Mouse (Mus musculus): ENCODE measurements around the gene Tfap2a. TPM values are rescaled to one million over a fixed set of nuclear protein-coding genes. Genes with fewer than 3 reads are reported as not detected.

The Tfap2a gene
- polyA plus RNA-seq, 1 experiment from 2014 or later, result 13.7 TPM

DNA sequence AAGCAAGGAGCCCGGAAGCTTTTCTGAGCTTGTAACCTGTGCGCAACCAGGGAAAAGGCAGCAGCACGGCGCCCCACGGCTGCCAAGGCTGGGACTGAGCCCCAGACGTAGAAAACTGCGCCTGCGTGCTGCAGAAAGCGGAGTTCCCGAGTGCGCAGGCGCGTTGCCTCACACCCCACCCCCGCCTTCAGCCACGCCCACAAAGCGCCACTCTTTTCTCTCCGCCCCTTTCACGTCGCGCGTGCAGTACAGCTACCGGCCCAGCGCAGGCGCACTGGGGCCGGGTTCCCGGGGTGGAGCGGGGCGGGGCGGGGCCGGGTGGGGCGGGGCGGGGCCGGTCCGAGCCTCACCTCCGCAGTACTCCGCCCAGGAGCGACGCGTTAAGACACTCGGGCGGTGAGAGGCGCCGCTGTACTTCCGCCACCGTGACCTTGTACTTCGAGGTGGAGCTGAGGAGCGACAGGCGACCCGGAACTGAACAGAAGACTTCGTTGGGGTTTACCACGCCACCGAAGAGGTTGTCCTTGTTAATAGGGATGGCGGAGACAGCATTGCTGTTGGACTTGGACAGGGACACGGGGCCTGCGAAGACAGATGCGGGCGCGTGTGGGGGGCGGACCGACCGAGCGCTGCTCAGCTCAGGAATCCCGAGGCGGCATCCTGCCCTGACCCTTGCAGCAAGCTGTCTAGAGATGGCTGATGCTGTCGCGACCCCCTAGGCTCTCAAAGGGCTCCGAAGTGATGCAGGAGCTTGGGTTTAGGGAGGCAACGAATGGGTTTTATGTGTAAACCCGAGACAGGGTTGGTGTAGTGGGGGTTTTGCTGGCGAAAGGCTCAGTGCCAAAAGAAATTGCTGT lies 15.2 kb downstream of the Tfap2a start:
- H3K27me3 ChIP-seq (ENCODE audit: control insufficient read depth, insufficient read depth, low read length), result peaks cover 72% of the 10 kb centered on the region
- H3K4me3 ChIP-seq (ENCODE audit: low read depth, low read length), result peak overlapping the region; percentile 46
- H3K36me3 ChIP-seq (ENCODE audit: control insufficient read depth, insufficient read depth, low read length), result no peaks in the 10 kb centered on the region
- no peaks in the 10 kb centered on the region for H3K4me1 ChIP-seq (ENCODE audit: control insufficient read depth, insufficient read depth, low read length)
- peak overlapping the region; percentile 40; the same call in 1 of the 2 replicates for H3K27ac ChIP-seq (ENCODE audit: low read depth, low read length)
- peak overlapping the region; percentile 44 for H3K9ac ChIP-seq (ENCODE audit: low read length)
- DNase-seq (ENCODE audit: low spot score) (peak; percentile 96), ATAC-seq (ENCODE audit: insufficient read depth, low FRiP score, low TSS enrichment) (peak; percentile 93)
- H3K9me3 ChIP-seq (ENCODE audit: control insufficient read depth, low read length), result no peaks in the 10 kb centered on the region
- H3K4me2 ChIP-seq (ENCODE audit: low read depth), result peak overlapping the region; percentile 70
- under 1% methylated on average over 69 of the region's 70 CpGs for WGBS

DNA sequence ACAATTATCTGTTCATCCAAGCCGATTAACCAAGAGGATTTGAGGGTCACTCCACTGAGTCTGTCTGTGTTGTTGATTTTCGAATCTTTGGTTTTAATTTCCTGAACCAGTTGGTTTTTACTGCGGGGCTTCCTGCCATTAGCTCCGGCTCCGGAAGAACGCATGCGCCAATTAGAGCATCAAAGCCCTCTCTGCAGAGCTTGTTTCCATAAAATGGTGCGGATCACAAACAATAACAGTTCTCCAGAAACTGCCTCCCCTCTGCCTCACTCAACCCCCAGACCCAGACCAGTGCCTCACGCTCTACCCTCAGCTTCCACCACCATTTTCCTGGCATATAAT lies 18.5 kb downstream of the Tfap2a start:
- Histone ChIP-seq H3K4me3 (ENCODE audit: low read depth, low read length) (no peak overlapping the region), H3K36me3 (ENCODE audit: control insufficient read depth, insufficient read depth, low read length) (no peaks in the 10 kb centered on the region), H3K9ac (ENCODE audit: low read length) (no peak overlapping the region), H3K27ac (ENCODE audit: low read depth, low read length) (no peak overlapping the region), H3K4me1 (ENCODE audit: control insufficient read depth, insufficient read depth, low read length) (no peaks in the 10 kb centered on the region), H3K27me3 (ENCODE audit: control insufficient read depth, insufficient read depth, low read length) (peaks cover 73% of the 10 kb centered on the region), H3K4me2 (ENCODE audit: low read depth) (no peak overlapping the region), H3K9me3 (ENCODE audit: control insufficient read depth, low read length) (no peaks in the 10 kb centered on the region)
- DNase-seq (ENCODE audit: low spot score) (no peak), ATAC-seq (ENCODE audit: insufficient read depth, low FRiP score, low TSS enrichment) (no peak)
- WGBS, result 7% methylated on average over 9 of the region's 9 CpGs

DNA sequence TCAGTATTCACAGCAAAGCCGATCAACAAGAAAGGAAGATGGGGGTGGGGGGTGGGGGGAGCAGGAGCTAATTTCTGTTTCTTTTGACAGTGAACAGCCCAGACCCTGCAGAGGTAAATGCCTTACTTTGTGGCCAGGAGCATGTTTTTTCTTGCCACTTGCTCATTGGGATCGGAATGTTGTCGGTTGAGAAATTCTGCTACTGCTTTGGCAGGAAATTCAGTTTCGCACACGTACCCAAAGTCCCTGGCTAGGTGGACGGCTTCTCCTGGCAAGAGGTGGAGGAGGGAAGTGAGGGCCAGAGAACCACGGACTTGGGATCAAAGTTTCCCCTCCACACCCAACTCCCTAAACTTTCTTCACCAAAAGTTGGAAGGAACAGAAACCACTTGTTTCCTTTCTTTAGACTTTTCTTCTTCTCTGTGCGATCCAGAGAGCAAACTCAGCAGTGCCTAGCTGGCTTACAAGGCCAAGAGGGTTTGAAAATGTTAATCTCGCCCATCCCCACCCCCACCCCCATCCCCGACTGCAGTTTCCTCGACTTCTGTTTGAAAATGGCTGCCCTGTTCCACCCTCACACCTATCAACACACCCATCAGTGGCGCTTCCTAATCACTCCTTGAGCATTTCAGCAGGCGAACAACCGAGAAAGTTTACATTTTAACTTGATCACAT lies 19.0 kb downstream of the Tfap2a start:
- Histone ChIP-seq H3K9ac (ENCODE audit: low read length) (no peak overlapping the region), H3K9me3 (ENCODE audit: control insufficient read depth, low read length) (no peaks in the 10 kb centered on the region), H3K4me3 (ENCODE audit: low read depth, low read length) (no peak overlapping the region), H3K36me3 (ENCODE audit: control insufficient read depth, insufficient read depth, low read length) (no peaks in the 10 kb centered on the region), H3K27ac (ENCODE audit: low read depth, low read length) (no peak overlapping the region), H3K27me3 (ENCODE audit: control insufficient read depth, insufficient read depth, low read length) (peaks cover 73% of the 10 kb centered on the region), H3K4me1 (ENCODE audit: control insufficient read depth, insufficient read depth, low read length) (no peaks in the 10 kb centered on the region), H3K4me2 (ENCODE audit: low read depth) (no peak overlapping the region)
- DNase-seq (ENCODE audit: low spot score) (no peak), ATAC-seq (ENCODE audit: insufficient read depth, low FRiP score, low TSS enrichment) (no peak)
- WGBS, result 25% methylated on average over 14 of the region's 14 CpGs

DNA sequence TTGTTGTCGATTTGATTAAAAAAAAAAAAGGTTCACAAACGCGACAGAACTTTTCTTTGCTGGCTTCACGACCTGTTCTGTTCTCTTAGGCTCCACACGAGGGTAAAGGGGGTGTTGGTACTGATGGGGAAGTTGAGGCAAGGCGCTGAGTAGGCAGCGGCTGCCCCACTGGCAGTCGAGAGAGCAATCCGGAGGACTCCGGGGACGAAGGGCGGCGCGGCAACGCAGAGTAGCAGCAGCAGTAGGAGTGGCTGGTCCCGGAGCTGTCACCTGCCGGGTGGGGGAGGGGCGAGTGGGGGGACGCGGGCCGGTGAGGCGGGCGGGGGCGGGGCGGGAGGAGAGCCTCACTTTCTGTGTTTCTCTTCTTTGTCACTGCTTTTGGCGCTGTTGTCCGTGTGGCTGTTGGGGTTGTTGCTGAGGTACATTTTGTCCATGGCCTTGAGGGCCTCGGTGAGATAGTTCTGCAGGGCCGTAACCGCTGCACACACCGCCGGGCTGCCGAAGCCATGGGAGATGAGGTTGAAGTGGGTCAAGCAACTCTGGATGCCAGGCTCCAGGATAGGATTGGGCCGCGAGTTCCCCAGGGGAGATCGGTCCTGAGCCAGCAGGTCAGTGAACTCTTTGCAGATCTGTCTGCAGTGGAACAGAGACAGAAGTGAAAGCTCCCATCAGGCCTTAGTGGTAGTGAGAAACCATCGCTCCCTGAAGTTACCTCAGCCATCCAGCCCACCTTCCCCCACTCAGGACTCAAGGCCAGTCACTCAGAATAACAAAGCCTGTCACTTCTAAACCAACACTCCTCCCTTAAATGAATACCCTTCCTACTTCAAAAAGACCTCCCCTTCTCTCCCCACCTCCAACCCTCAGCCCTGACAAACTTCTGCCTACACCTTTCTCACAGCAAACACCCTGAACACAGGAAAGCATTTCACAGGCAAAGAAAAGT lies 21.1 kb downstream of the Tfap2a start:
- Histone ChIP-seq H3K4me3 (ENCODE audit: low read depth, low read length) (no peak overlapping the region), H3K4me2 (ENCODE audit: low read depth) (0 out of 2 replicates have a peak overlapping the region, but pooled peaks have one; percentile 4), H3K27ac (ENCODE audit: low read depth, low read length) (no peak overlapping the region), H3K27me3 (ENCODE audit: control insufficient read depth, insufficient read depth, low read length) (peaks cover 82% of the 10 kb centered on the region), H3K9ac (ENCODE audit: low read length) (no peak overlapping the region), H3K4me1 (ENCODE audit: control insufficient read depth, insufficient read depth, low read length) (no peaks in the 10 kb centered on the region), H3K36me3 (ENCODE audit: control insufficient read depth, insufficient read depth, low read length) (no peaks in the 10 kb centered on the region), H3K9me3 (ENCODE audit: control insufficient read depth, low read length) (no peaks in the 10 kb centered on the region)
- WGBS, result under 1% methylated on average over 27 of the region's 37 CpGs
- ATAC-seq (ENCODE audit: insufficient read depth, low FRiP score, low TSS enrichment) (no peak), DNase-seq (ENCODE audit: low spot score) (peak; percentile 17)

DNA sequence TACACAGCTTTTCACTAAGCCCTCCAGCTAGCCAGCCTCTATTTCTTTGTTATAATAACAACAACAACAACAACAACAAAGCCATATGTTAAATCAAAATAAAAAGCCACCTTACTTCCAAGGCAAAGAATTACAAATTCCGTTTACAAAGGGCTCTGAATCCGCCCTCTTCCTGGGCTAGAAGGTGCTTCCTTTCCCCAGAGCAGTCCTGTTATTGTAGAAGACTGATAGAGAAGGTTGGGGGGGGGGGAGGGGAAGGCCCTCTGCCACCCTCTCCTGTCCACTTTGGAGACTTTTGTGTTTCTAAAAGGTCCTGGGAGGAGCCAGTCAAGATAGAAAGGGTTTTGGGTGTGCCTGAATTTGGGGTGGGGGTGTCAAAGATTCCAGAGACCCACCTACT lies 23.6 kb downstream of the Tfap2a start:
- no peak overlapping the region for H3K4me3 ChIP-seq (ENCODE audit: low read depth, low read length)
- no peak overlapping the region for H3K27ac ChIP-seq (ENCODE audit: low read depth, low read length)
- no peak for ATAC-seq (ENCODE audit: insufficient read depth, low FRiP score, low TSS enrichment)
- 5% methylated on average over 2 of the region's 2 CpGs for WGBS
- H3K9me3 ChIP-seq (ENCODE audit: control insufficient read depth, low read length), result no peaks in the 10 kb centered on the region
- peak; percentile 12 for DNase-seq (ENCODE audit: low spot score)
- H3K4me1 ChIP-seq (ENCODE audit: control insufficient read depth, insufficient read depth, low read length), result no peaks in the 10 kb centered on the region
- no peak overlapping the region for H3K9ac ChIP-seq (ENCODE audit: low read length)
- H3K27me3 ChIP-seq (ENCODE audit: control insufficient read depth, insufficient read depth, low read length), result peaks cover 90% of the 10 kb centered on the region
- no peak overlapping the region for H3K4me2 ChIP-seq (ENCODE audit: low read depth)
- H3K36me3 ChIP-seq (ENCODE audit: control insufficient read depth, insufficient read depth, low read length), result no peaks in the 10 kb centered on the region

DNA sequence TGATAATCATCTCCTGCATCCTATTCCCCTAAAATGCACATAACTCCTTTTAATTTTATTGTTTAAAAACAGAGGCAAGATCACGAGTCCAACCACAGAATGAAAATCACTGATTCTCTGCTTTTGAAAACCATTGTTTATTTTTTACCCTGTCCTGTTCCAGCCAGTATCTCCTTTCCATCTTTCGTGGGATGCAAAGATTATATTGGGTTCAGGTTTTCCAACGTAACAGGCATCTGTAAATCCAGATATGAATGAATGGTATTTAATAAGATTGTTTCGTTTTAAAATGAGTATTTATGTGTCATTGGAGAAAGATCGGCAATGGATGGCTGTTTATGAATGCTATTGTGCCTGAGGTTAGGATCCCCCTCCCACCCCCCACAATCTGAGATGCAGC lies 24.5 kb downstream of the Tfap2a start:
- no peak overlapping the region for H3K4me3 ChIP-seq (ENCODE audit: low read depth, low read length)
- WGBS, result 4% methylated on average over 5 of the region's 5 CpGs
- H3K9ac ChIP-seq (ENCODE audit: low read length), result no peak overlapping the region
- DNase-seq (ENCODE audit: low spot score) (no peak), ATAC-seq (ENCODE audit: insufficient read depth, low FRiP score, low TSS enrichment) (no peak)
- no peak overlapping the region for H3K4me2 ChIP-seq (ENCODE audit: low read depth)
- H3K4me1 ChIP-seq (ENCODE audit: control insufficient read depth, insufficient read depth, low read length), result no peaks in the 10 kb centered on the region
- peaks cover 91% of the 10 kb centered on the region for H3K27me3 ChIP-seq (ENCODE audit: control insufficient read depth, insufficient read depth, low read length)
- H3K36me3 ChIP-seq (ENCODE audit: control insufficient read depth, insufficient read depth, low read length), result no peaks in the 10 kb centered on the region
- no peaks in the 10 kb centered on the region for H3K9me3 ChIP-seq (ENCODE audit: control insufficient read depth, low read length)
- no peak overlapping the region for H3K27ac ChIP-seq (ENCODE audit: low read depth, low read length)

DNA sequence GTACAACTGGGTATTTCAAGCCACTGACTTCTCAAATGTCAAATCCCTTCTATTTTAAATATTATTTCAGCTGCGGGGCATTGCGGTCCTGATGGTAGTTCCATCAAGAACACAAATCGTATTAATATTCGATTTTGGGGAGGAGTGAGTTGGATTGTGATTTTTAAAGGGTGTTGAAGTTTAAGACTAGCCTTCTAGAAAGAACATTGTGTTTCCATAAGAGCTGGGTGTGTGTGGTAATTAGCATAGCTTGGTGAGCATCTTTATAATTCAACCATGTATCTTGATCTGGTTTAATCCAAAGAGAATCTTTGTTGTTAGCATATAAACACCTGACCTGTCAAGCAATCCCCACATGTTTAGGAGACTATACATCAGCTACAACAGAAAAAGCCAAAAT lies 24.9 kb downstream of the Tfap2a start:
- no peak overlapping the region for H3K4me2 ChIP-seq (ENCODE audit: low read depth)
- H3K9me3 ChIP-seq (ENCODE audit: control insufficient read depth, low read length), result no peaks in the 10 kb centered on the region
- no peak overlapping the region for H3K9ac ChIP-seq (ENCODE audit: low read length)
- DNase-seq (ENCODE audit: low spot score) (no peak), ATAC-seq (ENCODE audit: insufficient read depth, low FRiP score, low TSS enrichment) (no peak)
- WGBS, result 4% methylated on average over 4 of the region's 4 CpGs
- H3K4me1 ChIP-seq (ENCODE audit: control insufficient read depth, insufficient read depth, low read length), result no peaks in the 10 kb centered on the region
- no peaks in the 10 kb centered on the region for H3K36me3 ChIP-seq (ENCODE audit: control insufficient read depth, insufficient read depth, low read length)
- no peak overlapping the region for H3K4me3 ChIP-seq (ENCODE audit: low read depth, low read length)
- peaks cover 91% of the 10 kb centered on the region for H3K27me3 ChIP-seq (ENCODE audit: control insufficient read depth, insufficient read depth, low read length)
- H3K27ac ChIP-seq (ENCODE audit: low read depth, low read length), result no peak overlapping the region

DNA sequence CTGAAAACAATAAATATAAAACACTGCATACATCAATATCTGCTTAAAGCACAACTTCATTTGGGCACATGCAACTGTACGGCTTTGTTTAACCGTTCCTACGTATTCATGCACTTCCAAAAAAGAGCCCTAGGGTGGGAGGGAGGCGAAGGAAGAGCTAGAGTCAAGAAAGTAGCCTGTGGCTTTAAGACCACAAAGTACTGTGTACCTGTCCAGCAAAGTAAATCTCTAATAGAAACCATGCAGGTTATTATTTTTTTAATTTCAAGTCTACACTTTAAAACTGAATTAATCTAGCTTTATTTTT lies 25.7 kb downstream of the Tfap2a start:
- no peaks in the 10 kb centered on the region for H3K36me3 ChIP-seq (ENCODE audit: control insufficient read depth, insufficient read depth, low read length)
- no peaks in the 10 kb centered on the region for H3K9me3 ChIP-seq (ENCODE audit: control insufficient read depth, low read length)
- peaks cover 91% of the 10 kb centered on the region for H3K27me3 ChIP-seq (ENCODE audit: control insufficient read depth, insufficient read depth, low read length)
- H3K4me3 ChIP-seq (ENCODE audit: low read depth, low read length), result no peak overlapping the region
- DNase-seq (ENCODE audit: low spot score) (no peak), ATAC-seq (ENCODE audit: insufficient read depth, low FRiP score, low TSS enrichment) (peak; percentile 53; the same call in 1 of the 2 replicates)
- H3K4me1 ChIP-seq (ENCODE audit: control insufficient read depth, insufficient read depth, low read length), result no peaks in the 10 kb centered on the region
- no peak overlapping the region for H3K9ac ChIP-seq (ENCODE audit: low read length)
- no peak overlapping the region for H3K4me2 ChIP-seq (ENCODE audit: low read depth)
- H3K27ac ChIP-seq (ENCODE audit: low read depth, low read length), result no peak overlapping the region
- WGBS, result under 1% methylated on average over 4 of the region's 4 CpGs
